Mouse (Mus musculus) MEL (cell line): ENCODE measurements around the gene Mt2. TPM values are rescaled to one million over a fixed set of nuclear protein-coding genes. Genes with fewer than 3 reads are reported as not detected.

Experiments used
- DNase-seq: peaks from one replicate; pipeline ENCODE4 v3.0.0; 2011; ENCODE audit warnings: low read depth, low spot score
- H3K27ac ChIP-seq: 2 replicates; pipeline ENCODE4 v1.5.1; 2012; ENCODE audit warnings: low read depth, mild to moderate bottlenecking, control low read depth, low read length, moderate library complexity; ENCODE audit not compliant: control insufficient read depth
- H3K27me3 ChIP-seq, 2 experiments: fragments of 150-350 bp in 1 of 2; sonication (generic) in 1 of 2; 2 replicates each; pipeline ENCODE4 v1.6.1; 2012; ENCODE audit warnings: low read length in 2 of 2, mild to moderate bottlenecking in 2 of 2, improper control_type of control experiment in 1 of 2, moderate library complexity in 1 of 2; ENCODE audit not compliant: insufficient read depth in 2 of 2, control insufficient read depth in 1 of 2
- H3K36me3 ChIP-seq, 2 experiments: 2 replicates each; pipeline ENCODE4 v1.6.1; 2012 to 2014; ENCODE audit warnings: low read length in 2 of 2, improper control_type of control experiment in 1 of 2, inconsistent platforms in 1 of 2, mild to moderate bottlenecking in 1 of 2; ENCODE audit not compliant: insufficient read depth in 2 of 2, control insufficient read depth in 1 of 2
- H3K4me1 ChIP-seq, 2 experiments: fragments of 150-350 bp in 1 of 2; sonication (generic) in 1 of 2; 2 replicates each; pipeline ENCODE4 v1.6.1; 2012; ENCODE audit warnings: low read length in 2 of 2, improper control_type of control experiment in 1 of 2, mild to moderate bottlenecking in 1 of 2; ENCODE audit not compliant: insufficient read depth in 2 of 2, control insufficient read depth in 1 of 2
- H3K4me3 ChIP-seq, 2 experiments: fragments of 150-350 bp in 1 of 2; sonication (generic) in 1 of 2; 2 replicates each; pipeline ENCODE4 v1.5.1; 2012; ENCODE audit warnings: low read depth in 2 of 2, low read length in 2 of 2, mild to moderate bottlenecking in 2 of 2, moderate library complexity in 2 of 2, control low read depth in 1 of 2, improper control_type of control experiment in 1 of 2; ENCODE audit not compliant: control insufficient read depth in 1 of 2, insufficient read depth in 1 of 2
- H3K79me2 ChIP-seq: 2 replicates; pipeline ENCODE4 v1.6.1; 2012; ENCODE audit warnings: mild to moderate bottlenecking, low read length, moderate library complexity; ENCODE audit not compliant: control insufficient read depth, poor library complexity, insufficient read depth
- H3K9ac ChIP-seq: 2 replicates; pipeline ENCODE4 v1.6.1; 2012; ENCODE audit warnings: low read depth, mild to moderate bottlenecking, control low read depth, low read length, moderate library complexity; ENCODE audit not compliant: control insufficient read depth, poor library complexity, severe bottlenecking
- H3K9me3 ChIP-seq: fragments of 150-350 bp; sonication (generic); replicated peaks from 2 replicates; pipeline ENCODE4 v1.6.1; 2012; ENCODE audit warnings: mild to moderate bottlenecking, low read length, improper control_type of control experiment, moderate library complexity; ENCODE audit not compliant: insufficient read depth
- BHLHE40 ChIP-seq: IDR thresholded peaks from 2 replicates; pipeline ENCODE4 v1.6.1; 2012; ENCODE audit warnings: low read depth, mild to moderate bottlenecking, inconsistent platforms, low read length, improper control_type of control experiment, borderline replicate concordance
- CHD1 ChIP-seq: IDR thresholded peaks from 2 replicates; pipeline ENCODE4 v1.6.1; 2012; ENCODE audit warnings: low read depth, mild to moderate bottlenecking, inconsistent platforms, low read length, improper control_type of control experiment
- CHD2 ChIP-seq: IDR thresholded peaks from 2 replicates; pipeline ENCODE4 v1.6.1; 2011; ENCODE audit warnings: low read length, improper control_type of control experiment
- CTCF ChIP-seq, 3 experiments: IDR thresholded peaks in 2 of 3; conservative IDR thresholded peaks in 1 of 3; 2 replicates each; pipeline ENCODE4 v1.5.1; 2011 to 2012; ENCODE audit warnings: low read length in 3 of 3, low read depth in 2 of 3, mild to moderate bottlenecking in 2 of 3, improper control_type of control experiment in 1 of 3, inconsistent platforms in 1 of 3, mixed read lengths in 1 of 3, moderate library complexity in 1 of 3; ENCODE audit not compliant: control insufficient read depth in 1 of 3, insufficient read depth in 1 of 3, poor library complexity in 1 of 3, severe bottlenecking in 1 of 3
- E2F4 ChIP-seq: IDR thresholded peaks from 2 replicates; pipeline ENCODE4 v1.6.1; 2011; ENCODE audit warnings: low read depth, low read length, improper control_type of control experiment, borderline replicate concordance
- ELF1 ChIP-seq: IDR thresholded peaks from 2 replicates; pipeline ENCODE4 v1.6.1; 2014; ENCODE audit warnings: low read depth, mild to moderate bottlenecking, inconsistent platforms, low read length, improper control_type of control experiment, moderate library complexity
- EP300 ChIP-seq, 2 experiments: IDR thresholded peaks; 2 replicates each; pipeline ENCODE4 v1.6.1; 2011; ENCODE audit warnings: improper control_type of control experiment in 2 of 2, low read length in 2 of 2, low read depth in 1 of 2, mild to moderate bottlenecking in 1 of 2
- ETS1 ChIP-seq: IDR thresholded peaks from 2 replicates; pipeline ENCODE4 v1.6.1; 2012; ENCODE audit warnings: low read depth, mild to moderate bottlenecking, inconsistent platforms, low read length, improper control_type of control experiment, moderate library complexity
- GABPA ChIP-seq: IDR thresholded peaks from 2 replicates; pipeline ENCODE4 v1.6.1; 2012; ENCODE audit warnings: low read depth, mild to moderate bottlenecking, inconsistent platforms, low read length, improper control_type of control experiment, moderate library complexity
- GATA1 ChIP-seq: IDR thresholded peaks from 2 replicates; pipeline ENCODE4 v1.6.1; 2011; ENCODE audit warnings: low read depth, low read length, improper control_type of control experiment
- JUND ChIP-seq: IDR thresholded peaks from 2 replicates; pipeline ENCODE4 v1.6.1; 2011; ENCODE audit warnings: low read depth, mild to moderate bottlenecking, improper control_type of control experiment, low read length
- KAT2A ChIP-seq: conservative IDR thresholded peaks from 2 replicates; pipeline ENCODE4 v1.6.1; 2012; ENCODE audit warnings: low read depth, low read length, improper control_type of control experiment, inconsistent platforms
- MAFK ChIP-seq: IDR thresholded peaks from 2 replicates; pipeline ENCODE4 v1.6.1; 2011; ENCODE audit warnings: low read depth, mild to moderate bottlenecking, low read length, improper control_type of control experiment, borderline replicate concordance
- MAX ChIP-seq: IDR thresholded peaks from 2 replicates; pipeline ENCODE4 v1.6.1; 2011; ENCODE audit warnings: low read length, improper control_type of control experiment
- MAZ ChIP-seq: IDR thresholded peaks from 2 replicates; pipeline ENCODE4 v1.6.1; 2012; ENCODE audit warnings: low read depth, mild to moderate bottlenecking, inconsistent platforms, low read length, improper control_type of control experiment
- MEF2A ChIP-seq: IDR thresholded peaks from 2 replicates; pipeline ENCODE4 v1.6.1; 2014; ENCODE audit warnings: low read depth, mild to moderate bottlenecking, inconsistent platforms, low read length, improper control_type of control experiment; ENCODE audit not compliant: poor library complexity, insufficient replicate concordance, severe bottlenecking; ENCODE audit errors: extremely low read depth
- MXI1 ChIP-seq: IDR thresholded peaks from 2 replicates; pipeline ENCODE4 v1.6.1; 2011; ENCODE audit warnings: mild to moderate bottlenecking, low read depth, low read length, improper control_type of control experiment
- MYB ChIP-seq: IDR thresholded peaks from 2 replicates; pipeline ENCODE4 v1.6.1; 2011; ENCODE audit warnings: mild to moderate bottlenecking, low read depth, low read length, improper control_type of control experiment
- MYC ChIP-seq: IDR thresholded peaks from 2 replicates; pipeline ENCODE4 v1.6.1; 2011; ENCODE audit warnings: low read depth, mild to moderate bottlenecking, low read length, improper control_type of control experiment, moderate library complexity
- NELFE ChIP-seq: IDR thresholded peaks from 2 replicates; pipeline ENCODE4 v1.6.1; 2011; ENCODE audit warnings: low read depth, low read length, improper control_type of control experiment
- NRF1 ChIP-seq: IDR thresholded peaks from 2 replicates; pipeline ENCODE4 v1.6.1; 2014; ENCODE audit warnings: low read depth, mild to moderate bottlenecking, inconsistent platforms, low read length, improper control_type of control experiment, moderate library complexity; ENCODE audit not compliant: poor library complexity, insufficient read depth, severe bottlenecking
- POLR2A ChIP-seq, 2 experiments: IDR thresholded peaks; 2 replicates each; pipeline ENCODE4 v1.6.1; 2011 to 2012; ENCODE audit warnings: low read length in 2 of 2, mild to moderate bottlenecking in 2 of 2, control low read depth in 1 of 2, improper control_type of control experiment in 1 of 2, low read depth in 1 of 2, moderate library complexity in 1 of 2; ENCODE audit not compliant: control insufficient read depth in 1 of 2, insufficient read depth in 1 of 2, poor library complexity in 1 of 2
- POLR2AphosphoS2 ChIP-seq: IDR thresholded peaks from 2 replicates; pipeline ENCODE4 v1.6.1; 2011; ENCODE audit warnings: low read length, improper control_type of control experiment
- RAD21 ChIP-seq: IDR thresholded peaks from 2 replicates; pipeline ENCODE4 v1.6.1; 2011; ENCODE audit warnings: mild to moderate bottlenecking, low read depth, low read length, improper control_type of control experiment
- RCOR1 ChIP-seq: IDR thresholded peaks from 2 replicates; pipeline ENCODE4 v1.6.1; 2012; ENCODE audit warnings: low read depth, mild to moderate bottlenecking, inconsistent platforms, low read length, improper control_type of control experiment
- SIN3A ChIP-seq: IDR thresholded peaks from 2 replicates; pipeline ENCODE4 v1.6.1; 2012; ENCODE audit warnings: low read length, improper control_type of control experiment, inconsistent platforms
- SMC3 ChIP-seq: IDR thresholded peaks from 2 replicates; pipeline ENCODE4 v1.6.1; 2011; ENCODE audit warnings: low read depth, low read length, improper control_type of control experiment
- TAL1 ChIP-seq: IDR thresholded peaks from 2 replicates; pipeline ENCODE4 v1.6.1; 2012; ENCODE audit warnings: mild to moderate bottlenecking, inconsistent platforms, low read length, moderate library complexity, mixed read lengths
- TBP ChIP-seq: IDR thresholded peaks from 2 replicates; pipeline ENCODE4 v1.8.0; 2011; ENCODE audit warnings: low read depth, low read length, improper control_type of control experiment
- TCF12 ChIP-seq: IDR thresholded peaks from 2 replicates; pipeline ENCODE4 v1.6.1; 2014; ENCODE audit warnings: low read depth, mild to moderate bottlenecking, inconsistent platforms, low read length, improper control_type of control experiment, moderate library complexity
- UBTF ChIP-seq: IDR thresholded peaks from 2 replicates; pipeline ENCODE4 v1.6.1; 2012; ENCODE audit warnings: low read depth, mild to moderate bottlenecking, inconsistent platforms, low read length, improper control_type of control experiment, moderate library complexity, borderline replicate concordance; ENCODE audit not compliant: insufficient read depth
- USF2 ChIP-seq, 2 experiments: IDR thresholded peaks; 2 replicates each; pipeline ENCODE4 v1.6.1; 2011 to 2012; ENCODE audit warnings: improper control_type of control experiment in 2 of 2, low read length in 2 of 2, borderline replicate concordance in 1 of 2, inconsistent platforms in 1 of 2, low read depth in 1 of 2, mild to moderate bottlenecking in 1 of 2; ENCODE audit not compliant: insufficient read depth in 1 of 2
- ZC3H11A ChIP-seq: IDR thresholded peaks from 2 replicates; pipeline ENCODE4 v1.6.1; 2012; ENCODE audit warnings: low read depth, mild to moderate bottlenecking, inconsistent platforms, low read length, improper control_type of control experiment
- ZKSCAN1 ChIP-seq: IDR thresholded peaks from 2 replicates; pipeline ENCODE4 v1.6.1; 2012; ENCODE audit warnings: low read depth, mild to moderate bottlenecking, inconsistent platforms, low read length, improper control_type of control experiment, moderate library complexity
- ZMIZ1 ChIP-seq: IDR thresholded peaks from 2 replicates; pipeline ENCODE4 v1.6.1; 2012; ENCODE audit warnings: low read depth, mild to moderate bottlenecking, inconsistent platforms, low read length, improper control_type of control experiment, moderate library complexity
- ZNF384 ChIP-seq: IDR thresholded peaks from 2 replicates; pipeline ENCODE4 v1.6.1; 2012; ENCODE audit warnings: low read depth, mild to moderate bottlenecking, inconsistent platforms, low read length, improper control_type of control experiment
- polyA plus RNA-seq, 2 experiments: library from polyadenylated mRNA; stranded (reverse) in 1 of 2; unstranded in 1 of 2; fragments of >175 nt in 1 of 2; fragments of >200 nt in 1 of 2; gene quantifications; 2 replicates each; pipeline versions ENCODE4 v1.2.1 to v1.2.4; 2012; ENCODE audit warnings: low replicate concordance in 2 of 2, low read depth in 1 of 2; ENCODE audit not compliant: insufficient read length in 2 of 2, insufficient read depth in 1 of 2, missing spikeins in 1 of 2
- total RNA-seq: library from RNA; depleted of rRNA; stranded (reverse); fragments of 300-350 nt; gene quantifications from 2 replicates; pipeline ENCODE4 v1.2.3, GENCODE M21; 2012

The Mt2 gene
- total and polyA plus RNA-seq, 3 experiments, result 469 to 2,013 TPM; not detected in 1

DNA sequence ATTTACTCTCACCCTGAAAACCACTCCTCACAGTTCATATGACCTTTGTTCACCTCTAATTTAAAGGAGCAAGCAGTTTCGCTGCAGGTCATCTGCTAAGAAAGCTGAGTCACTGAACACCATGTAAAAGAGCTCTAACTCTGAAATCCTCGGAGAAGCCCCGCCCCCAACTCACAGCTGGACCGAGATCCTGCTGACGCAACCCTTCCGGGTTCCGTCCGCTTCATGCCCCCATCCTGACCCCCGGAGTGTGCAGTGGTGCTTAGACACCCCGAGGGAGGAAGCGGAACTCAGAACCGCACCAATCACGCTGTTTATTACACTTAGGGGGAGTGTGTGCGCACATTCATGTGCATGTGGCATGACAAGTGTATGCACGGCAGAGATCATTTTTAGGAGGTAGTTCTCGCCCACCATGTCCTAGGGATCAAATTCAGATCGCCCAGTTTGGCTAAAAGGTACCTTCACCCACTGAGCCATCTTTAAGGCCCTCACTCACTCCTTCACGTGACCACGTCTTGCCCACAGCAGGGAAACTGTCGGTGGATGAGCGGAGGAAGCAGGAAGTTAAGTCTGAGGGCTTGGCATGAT, 18.7 kb downstream of the Mt2 start:
- DNase-seq, result peak; percentile 96
- no peaks in the 10 kb centered on the region for H3K9me3 ChIP-seq
- peak overlapping the region; percentile 93 for H3K27ac ChIP-seq
- peak overlapping the region; percentile 23 to 68 for H3K4me3 ChIP-seq
- no peaks in the 10 kb centered on the region for H3K79me2 ChIP-seq
- no peaks in the 10 kb centered on the region for H3K27me3 ChIP-seq
- peaks cover 0 to 22% of the 10 kb centered on the region in 2 experiments; a peak in 2 of 4 replicates for H3K36me3 ChIP-seq
- H3K4me1 ChIP-seq, result peaks cover 11 to 33% of the 10 kb centered on the region in 2 experiments
- peak overlapping the region; percentile 72 for H3K9ac ChIP-seq
- TF ChIP-seq GATA1, result no peak
- TF ChIP-seq TCF12, result peak; percentile 58; the same call in 1 of the 2 replicates
- TF ChIP-seq SMC3, result no peak
- TF ChIP-seq MEF2A, result no peak
- peak; percentile 96 for TF ChIP-seq MYC
- no peak for TF ChIP-seq CHD2
- TF ChIP-seq NELFE, result peak; percentile 80
- no peak for TF ChIP-seq JUND
- TF ChIP-seq POLR2A (IDR thresholded peaks at IDR 0.05; ENCODE audit: control insufficient read depth in 1 of 2, insufficient read depth in 1 of 2, low read depth in 1 of 2, low read length in 2 of 2, poor library complexity in 1 of 2), result peak; percentile 56 to 88
- TF ChIP-seq BHLHE40, result peak; percentile 86
- TF ChIP-seq SIN3A, result peak; percentile 90
- no peak for TF ChIP-seq UBTF
- TF ChIP-seq GABPA, result peak; percentile 68; the same call in 1 of the 2 replicates
- TF ChIP-seq ELF1, result peak; percentile 93
- no peak for TF ChIP-seq ZNF384
- peak; percentile 91 for TF ChIP-seq MAZ
- peak; percentile 48; the same call in 1 of the 2 replicates for TF ChIP-seq E2F4
- TF ChIP-seq POLR2AphosphoS2, result peak; percentile 50; the same call in 1 of the 2 replicates
- TF ChIP-seq ZC3H11A, result 0 out of 2 replicates have a peak, but pooled peaks have one; percentile 5
- no peak for TF ChIP-seq MYB
- peak; percentile 75; the same call in 1 of the 2 replicates for TF ChIP-seq MAFK
- TF ChIP-seq EP300 (IDR thresholded peaks at IDR 0.05; ENCODE audit: low read depth in 1 of 2, low read length in 2 of 2), result peak; percentile 5 to 64; a peak in 2 of 4 replicates
- peak; percentile 66; the same call in 1 of the 2 replicates for TF ChIP-seq ZMIZ1
- peak; percentile 88 for TF ChIP-seq MXI1
- TF ChIP-seq KAT2A, result no peak; the same call in 1 of the 2 replicates
- TF ChIP-seq USF2 (IDR thresholded peaks at IDR 0.05; ENCODE audit: borderline replicate concordance in 1 of 2, insufficient read depth in 1 of 2, low read depth in 1 of 2, low read length in 2 of 2), result peak in 1 of 2 experiments; percentile 74; a peak in 1 of 4 replicates
- peak; percentile 93 for TF ChIP-seq MAX
- peak; percentile 81 for TF ChIP-seq TBP
- TF ChIP-seq TAL1, result no peak
- TF ChIP-seq CHD1, result no peak
- 0 out of 2 replicates have a peak, but pooled peaks have one; percentile 26 for TF ChIP-seq RCOR1
- TF ChIP-seq ZKSCAN1, result no peak
- TF ChIP-seq RAD21, result no peak
- TF ChIP-seq ETS1, result peak; percentile 98
- no peak for TF ChIP-seq CTCF (IDR thresholded peaks at IDR 0.05 in 2 of 3, conservative IDR thresholded peaks at IDR 0.05 in 1 of 3; ENCODE audit: control insufficient read depth in 1 of 3, insufficient read depth in 1 of 3, low read depth in 2 of 3, low read length in 3 of 3, poor library complexity in 1 of 3, severe bottlenecking in 1 of 3)
- no peak for TF ChIP-seq NRF1
